Mouse (Mus musculus) heart, adult 2 months (tissue): Measurements from ENCODE around the gene Tescl.

ENCODE experiments used
- CTCF ChIP-seq: fragments of 200-600 bp; IDR thresholded peaks from 2 replicates; pipeline ENCODE4 v1.8.1; 2022; ENCODE audit warnings: antibody characterized with exemption, mild to moderate bottlenecking, moderate library complexity
- EP300 ChIP-seq: fragments of 200-500 bp; IDR thresholded peaks from 2 replicates; pipeline ENCODE4 v1.6.1; 2011; ENCODE audit warnings: low read depth, low read length, control low read depth; ENCODE audit not compliant: insufficient read depth
- POLR2A ChIP-seq: fragments of 200-500 bp; IDR thresholded peaks from 2 replicates; pipeline ENCODE4 v1.6.1; 2011; ENCODE audit warnings: mild to moderate bottlenecking, low read depth, low read length, control low read depth; ENCODE audit not compliant: insufficient read depth

- TF ChIP-seq CTCF (no peak), POLR2A (no peak), EP300 (no peak)
These were observed 4.5 kb upstream of the Tescl start for GRCm38 (mm10) chr7:24338241-24338640.
